Mouse (Mus musculus) neural tube, embryonic 14.5 days (tissue): Measurements from ENCODE around the gene Kcnc3. TPM values are rescaled to one million over a fixed set of nuclear protein-coding genes. Genes with fewer than 3 reads are reported as not detected.

ENCODE experiments used
- ATAC-seq: fragments of 200-750 bp; cut with Nextera tagmentation; 2 replicates; pipeline ENCODE4 v1.8.0; 2017; ENCODE audit warnings: low read depth, mild to moderate bottlenecking, moderate TSS enrichment, moderate library complexity
- H3K27ac ChIP-seq: fragments of 300-500 bp; sonication (generic); 2 replicates; pipeline ENCODE4 v1.5.1; 2014; ENCODE audit warnings: low read depth, mild to moderate bottlenecking, control low read depth, low read length, moderate library complexity, mixed read lengths
- H3K27me3 ChIP-seq: fragments of 300-500 bp; sonication (generic); 2 replicates; pipeline ENCODE4 v1.6.1; 2014; ENCODE audit warnings: low read length; ENCODE audit not compliant: control insufficient read depth, insufficient read depth
- H3K36me3 ChIP-seq: fragments of 300-500 bp; sonication (generic); 2 replicates; pipeline ENCODE4 v1.6.1; 2014; ENCODE audit warnings: low read length, mixed read lengths; ENCODE audit not compliant: control insufficient read depth, insufficient read depth
- H3K4me1 ChIP-seq: fragments of 300-500 bp; sonication (generic); 2 replicates; pipeline ENCODE4 v1.6.1; 2014; ENCODE audit warnings: low read length; ENCODE audit not compliant: control insufficient read depth, insufficient read depth
- H3K4me2 ChIP-seq: fragments of 300-500 bp; sonication (generic); 2 replicates; pipeline ENCODE4 v1.6.1; 2014; ENCODE audit warnings: mild to moderate bottlenecking, low read depth, low read length, control low read depth
- H3K4me3 ChIP-seq: fragments of 300-500 bp; sonication (generic); 2 replicates; pipeline ENCODE4 v1.5.1; 2014; ENCODE audit warnings: low read depth, low read length, control low read depth, mixed read lengths
- H3K9ac ChIP-seq: fragments of 300-500 bp; sonication (generic); replicated peaks from 2 replicates; pipeline ENCODE4 v1.6.1; 2014; ENCODE audit warnings: low read depth, mild to moderate bottlenecking, control low read depth, low read length, mixed read lengths
- H3K9me3 ChIP-seq: fragments of 300-500 bp; sonication (generic); 2 replicates; pipeline ENCODE4 v1.6.1; 2016; ENCODE audit warnings: low read length; ENCODE audit not compliant: control insufficient read depth
- WGBS: fragments of 180-500 bp; shearing (Covaris S2); extraction: QIAGEN DNeasy Blood & Tissue Kit; methylation state at CpG from one replicate; pipeline ENCODE4 v1.1.7; 2014; 5-methylcytosine and 5-hydroxymethylcytosine counted together
- polyA plus RNA-seq: library from polyadenylated mRNA; unstranded; fragments of >200 nt; fragmentation: Nextera tagmentation; extraction: Ambion mirVana; gene quantifications from 2 replicates; pipeline ENCODE4 v1.2.1, GENCODE M21; 2014

Kcnc3 gene
- polyA plus RNA-seq, 1 experiment from 2014 or later, result 8.9 TPM

DNA sequence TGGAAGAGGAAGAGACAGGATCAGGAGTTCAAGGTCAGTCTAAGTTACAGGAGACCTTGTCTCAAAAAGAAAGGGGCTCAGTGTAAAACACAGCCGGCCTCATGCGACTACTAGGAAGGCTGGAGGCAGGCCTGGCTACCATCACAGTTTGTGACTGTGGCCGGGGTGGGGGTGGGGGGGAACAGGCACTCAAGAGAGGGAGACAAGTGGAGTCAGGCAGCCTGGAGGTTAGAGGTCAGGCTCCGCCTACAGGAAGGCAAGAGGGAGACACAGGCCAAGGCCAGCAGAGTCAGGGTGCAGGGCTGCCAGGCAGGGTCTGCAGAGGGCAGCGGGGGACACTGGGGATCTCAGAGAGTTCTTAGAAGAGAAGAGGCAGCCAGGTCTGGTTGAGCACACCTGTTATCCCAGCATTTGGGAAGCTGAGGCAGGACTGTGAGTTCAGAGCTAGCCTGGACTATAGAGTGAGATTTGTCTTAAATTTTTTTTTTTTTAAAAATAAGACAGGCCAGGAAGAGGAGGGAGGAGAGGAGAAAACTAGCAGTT is 6.6 kb downstream of the Kcnc3 start:
- Histone ChIP-seq H3K36me3 (no peaks in the 10 kb centered on the region), H3K9ac (no peak overlapping the region), H3K4me2 (no peak overlapping the region), H3K27me3 (peaks cover 5% of the 10 kb centered on the region; the same call in 1 of the 2 replicates), H3K27ac (no peak overlapping the region), H3K9me3 (no peaks in the 10 kb centered on the region), H3K4me1 (peaks cover 20% of the 10 kb centered on the region), H3K4me3 (no peak overlapping the region)
- WGBS, result 68% methylated on average over 5 of the region's 5 CpGs
- no peak for ATAC-seq

DNA sequence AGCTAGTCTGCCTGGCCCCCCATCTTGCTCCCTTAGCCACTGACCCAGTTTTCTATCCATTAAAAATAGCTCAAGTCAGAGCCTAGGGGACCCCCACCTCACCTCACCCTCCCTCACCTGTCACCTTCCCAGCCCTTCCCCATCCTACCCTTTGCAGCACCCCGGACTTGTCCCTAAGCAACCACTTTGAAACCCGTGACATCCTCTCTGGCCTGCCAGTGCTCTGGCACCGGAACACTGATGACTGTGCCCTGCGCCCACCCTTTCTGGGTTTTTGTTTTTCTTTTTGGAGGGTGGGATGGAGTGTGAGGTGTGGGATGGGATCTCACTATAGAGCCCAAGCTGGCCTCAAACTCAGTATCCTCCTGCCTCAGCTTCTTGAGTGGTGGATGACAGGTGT is 7.2 kb downstream of the Kcnc3 start:
- Histone ChIP-seq H3K4me1 (peaks cover 16% of the 10 kb centered on the region; the same call in 1 of the 2 replicates), H3K9ac (no peak overlapping the region), H3K36me3 (no peaks in the 10 kb centered on the region), H3K9me3 (no peaks in the 10 kb centered on the region), H3K27me3 (peaks cover 5% of the 10 kb centered on the region; the same call in 1 of the 2 replicates), H3K27ac (no peak overlapping the region), H3K4me2 (no peak overlapping the region), H3K4me3 (no peak overlapping the region)
- no peak for ATAC-seq
- WGBS, result 86% methylated on average over 4 of the region's 4 CpGs

DNA sequence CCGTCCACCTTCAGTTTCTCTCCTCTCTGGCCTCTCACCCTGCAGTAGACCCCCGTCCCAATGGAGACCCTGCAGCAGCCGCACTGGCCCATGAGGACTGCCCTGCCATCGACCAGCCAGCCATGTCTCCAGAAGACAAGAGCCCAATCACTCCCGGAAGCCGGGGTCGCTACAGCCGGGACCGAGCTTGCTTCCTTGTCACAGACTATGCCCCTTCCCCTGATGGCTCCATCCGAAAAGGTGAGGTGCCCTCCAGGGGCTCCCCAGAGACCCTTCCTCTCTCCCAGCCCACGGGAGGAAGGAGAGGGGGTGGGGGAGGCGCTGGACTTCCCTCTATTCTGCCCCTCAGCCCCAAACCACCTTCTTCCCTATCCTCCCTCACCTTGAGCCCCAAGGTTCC is 7.9 kb downstream of the Kcnc3 start:
- no peaks in the 10 kb centered on the region for H3K9me3 ChIP-seq
- no peak for ATAC-seq
- H3K4me1 ChIP-seq, result peaks cover 10% of the 10 kb centered on the region; the same call in 1 of the 2 replicates
- H3K27me3 ChIP-seq, result no peaks in the 10 kb centered on the region
- WGBS, result 92% methylated on average over 11 of the region's 12 CpGs
- H3K4me3 ChIP-seq, result no peak overlapping the region
- H3K4me2 ChIP-seq, result no peak overlapping the region
- H3K9ac ChIP-seq, result no peak overlapping the region
- no peaks in the 10 kb centered on the region for H3K36me3 ChIP-seq
- no peak overlapping the region for H3K27ac ChIP-seq

DNA sequence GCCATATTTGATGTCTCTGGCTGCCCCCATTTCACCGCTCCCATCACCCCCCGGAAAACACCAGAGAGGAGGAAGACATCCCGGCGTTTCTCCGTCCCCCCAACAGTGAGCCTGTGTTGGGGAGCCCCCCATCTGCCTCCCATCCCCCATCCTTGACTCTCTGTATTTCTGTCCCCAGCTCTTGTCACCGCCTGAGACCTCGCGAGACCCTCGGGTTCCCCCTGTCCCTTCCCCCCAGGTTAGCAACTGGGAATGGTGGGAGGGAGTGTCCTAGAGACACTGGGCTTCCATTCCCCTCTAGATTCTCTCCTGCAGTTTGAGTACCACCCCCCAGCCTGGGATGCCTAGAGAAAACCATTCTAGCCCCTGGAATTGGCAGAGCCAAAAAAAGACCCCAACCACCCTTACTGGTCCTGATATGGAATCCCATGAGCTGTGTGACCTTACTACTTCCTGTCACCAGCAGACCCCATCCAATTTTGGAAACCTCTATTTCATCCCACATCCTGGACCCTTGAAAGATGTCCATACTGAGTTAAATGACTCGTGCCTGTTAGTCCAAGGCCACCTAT is 10.3 kb downstream of the Kcnc3 start:
- WGBS, result 85% methylated on average over 10 of the region's 10 CpGs
- no peak overlapping the region for H3K4me3 ChIP-seq
- ATAC-seq, result no peak
- no peak overlapping the region for H3K4me2 ChIP-seq
- no peaks in the 10 kb centered on the region for H3K9me3 ChIP-seq
- peaks cover 2% of the 10 kb centered on the region; the same call in 1 of the 2 replicates for H3K27me3 ChIP-seq
- no peak overlapping the region for H3K9ac ChIP-seq
- H3K27ac ChIP-seq, result no peak overlapping the region
- H3K36me3 ChIP-seq, result no peaks in the 10 kb centered on the region
- 0 out of 2 replicates have a peak, but pooled peaks cover 5% of the 10 kb centered on the region for H3K4me1 ChIP-seq

DNA sequence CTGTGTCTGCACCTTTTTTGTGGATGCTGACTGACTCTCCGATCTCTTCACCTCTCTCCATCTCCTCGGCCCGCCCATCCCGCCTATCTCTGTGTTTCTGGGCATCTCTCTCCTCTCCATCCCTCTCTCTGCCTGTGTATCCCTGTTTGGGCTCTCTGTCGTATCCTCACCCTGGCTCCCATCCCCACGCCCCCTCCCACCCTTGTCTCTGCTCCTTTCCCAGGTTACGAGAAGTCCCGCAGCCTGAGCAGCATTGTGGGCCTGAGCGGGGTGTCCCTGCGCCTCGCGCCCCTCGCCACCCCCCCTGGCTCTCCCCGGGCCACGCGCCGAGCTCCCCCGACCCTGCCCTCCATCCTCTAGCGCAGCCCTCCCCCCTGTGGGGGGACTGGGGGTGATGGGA is 11.2 kb downstream of the Kcnc3 start:
- Histone ChIP-seq H3K9me3 (no peaks in the 10 kb centered on the region), H3K9ac (no peak overlapping the region; the same call in 1 of the 2 replicates), H3K4me1 (0 out of 2 replicates have a peak, but pooled peaks cover 5% of the 10 kb centered on the region), H3K4me2 (no peak overlapping the region), H3K4me3 (no peak overlapping the region), H3K36me3 (no peaks in the 10 kb centered on the region), H3K27me3 (peaks cover 10% of the 10 kb centered on the region; the same call in 1 of the 2 replicates), H3K27ac (no peak overlapping the region)
- ATAC-seq, result no peak
- 18% methylated on average over 19 of the region's 19 CpGs for WGBS

DNA sequence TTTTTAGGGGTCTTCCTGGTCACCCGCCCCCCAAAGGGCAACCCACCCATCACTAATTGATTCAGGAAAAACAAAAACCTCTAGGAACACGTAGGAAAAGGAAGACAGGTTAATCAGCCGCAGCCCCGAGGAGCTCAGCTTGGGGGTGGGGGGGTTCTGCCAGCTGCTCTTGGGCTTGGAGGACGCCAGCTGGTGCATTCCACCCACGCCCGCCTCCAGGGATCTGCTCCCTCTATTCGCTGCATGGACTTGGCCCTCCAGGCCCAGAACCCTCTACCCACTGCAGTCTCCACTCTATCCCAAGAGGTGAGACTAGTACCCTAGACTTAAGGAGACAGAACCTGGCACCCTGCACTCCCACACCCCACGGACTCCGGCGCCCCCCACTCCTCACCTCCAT is 12.0 kb downstream of the Kcnc3 start:
- Histone ChIP-seq H3K9ac (no peak overlapping the region), H3K4me2 (no peak overlapping the region), H3K9me3 (no peaks in the 10 kb centered on the region), H3K4me3 (no peak overlapping the region), H3K27me3 (peaks cover 12% of the 10 kb centered on the region; the same call in 1 of the 2 replicates), H3K36me3 (no peaks in the 10 kb centered on the region), H3K4me1 (0 out of 2 replicates have a peak, but pooled peaks cover 5% of the 10 kb centered on the region), H3K27ac (no peak overlapping the region)
- WGBS, result 13% methylated on average over 11 of the region's 11 CpGs
- peak; percentile 5; the same call in 1 of the 2 replicates for ATAC-seq

DNA sequence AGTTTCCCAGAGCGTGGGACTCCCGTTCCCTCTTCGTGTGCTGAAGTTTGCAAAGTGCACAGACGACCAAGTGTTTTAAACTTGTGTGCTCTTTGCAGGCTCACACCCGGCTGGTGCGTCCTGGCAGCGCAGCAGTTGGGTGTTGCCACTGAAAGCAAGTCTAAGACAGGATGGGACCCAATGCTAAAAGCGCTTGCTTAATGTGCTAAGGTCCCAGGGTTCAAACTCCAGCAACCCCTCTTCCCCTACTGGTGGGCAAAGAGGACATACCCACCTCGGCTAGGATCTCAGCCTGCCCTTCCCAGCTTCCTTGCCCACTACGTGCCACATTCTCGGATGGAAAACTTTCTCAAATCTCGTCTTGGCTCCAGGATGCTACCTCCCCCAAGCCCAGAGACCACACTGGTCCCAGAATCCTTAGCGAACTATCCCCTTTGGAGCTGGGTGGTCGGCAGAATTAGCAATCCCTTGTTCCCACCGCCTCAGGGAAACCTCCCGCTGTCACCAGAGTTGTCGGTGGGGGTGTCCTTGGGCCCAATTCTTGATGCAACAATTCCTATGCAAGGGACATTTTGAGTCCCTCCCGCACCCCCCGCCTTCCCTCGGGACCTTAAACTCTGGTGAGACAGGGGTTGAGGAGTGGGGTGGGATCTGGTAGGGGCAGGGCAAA is 12.9 kb downstream of the Kcnc3 start:
- Histone ChIP-seq H3K4me1 (0 out of 2 replicates have a peak, but pooled peaks cover 5% of the 10 kb centered on the region), H3K27ac (no peak overlapping the region), H3K4me3 (no peak overlapping the region), H3K36me3 (no peaks in the 10 kb centered on the region), H3K4me2 (no peak overlapping the region), H3K27me3 (peaks cover 12% of the 10 kb centered on the region; the same call in 1 of the 2 replicates), H3K9ac (no peak overlapping the region), H3K9me3 (no peaks in the 10 kb centered on the region)
- 3% methylated on average over 20 of the region's 20 CpGs for WGBS
- 0 out of 2 replicates have a peak, but pooled peaks have one; percentile 1 for ATAC-seq

DNA sequence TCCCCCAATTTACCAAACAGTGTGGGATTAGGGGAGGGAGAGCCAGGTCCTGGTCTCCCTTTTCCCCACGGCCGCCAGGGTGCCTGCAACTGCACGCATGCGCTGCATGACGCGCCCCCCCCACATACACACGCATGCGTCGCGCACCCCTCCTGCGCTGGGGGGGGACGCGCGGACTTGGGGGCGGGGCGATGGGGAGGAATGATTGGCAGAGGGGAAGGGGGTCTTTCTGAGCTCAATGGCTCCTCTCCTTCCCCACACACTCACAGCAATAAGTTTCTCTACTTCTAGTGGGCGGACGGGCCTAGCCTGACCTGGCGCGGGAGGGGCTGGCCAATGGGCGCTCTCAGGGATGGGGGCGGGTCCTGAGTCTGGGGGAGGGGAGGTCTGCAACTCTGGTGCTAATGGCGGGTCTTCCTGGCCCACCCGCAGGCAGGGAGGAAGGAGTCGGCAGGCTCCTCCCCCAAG is 13.7 kb downstream of the Kcnc3 start:
- Histone ChIP-seq H3K4me3 (peak overlapping the region; percentile 14; the same call in 1 of the 2 replicates), H3K27me3 (peaks cover 12% of the 10 kb centered on the region; the same call in 1 of the 2 replicates), H3K4me2 (peak overlapping the region; percentile 44), H3K36me3 (no peaks in the 10 kb centered on the region), H3K27ac (no peak overlapping the region), H3K9me3 (no peaks in the 10 kb centered on the region), H3K9ac (0 out of 2 replicates have a peak overlapping the region, but pooled peaks have one; percentile 1), H3K4me1 (0 out of 2 replicates have a peak, but pooled peaks cover 5% of the 10 kb centered on the region)
- WGBS, result 1% methylated on average over 16 of the region's 25 CpGs
- peak; percentile 70 for ATAC-seq
